Comparison of ENCODE assay signal across 7 mouse cellular contexts in genomic region chr17:21733529-21734031, GRCm38 (mm10). TPM values are rescaled to one million over a fixed set of nuclear protein-coding genes. Genes with fewer than 3 reads are reported as not detected.
A peak's percentile ranks its signal among the peaks of the same experiment; 100 is the strongest.
DNase-seq lines count a peak whose midpoint lies in the region; ATAC-seq lines count a peak whose summit lies in the region.

No protein-coding gene starts in this region.

- H3K27me3 ChIP-seq in intestine, embryonic 14.5 days (replicated peaks; ENCODE audit: control insufficient read depth, insufficient read depth, low read length) = no peaks in the 10 kb centered on the region

- H3K4me3 ChIP-seq in intestine, embryonic 14.5 days (ENCODE audit: low read depth, low read length) = peak overlapping the region; percentile 67

- peaks cover 4% of the 10 kb centered on the region; the same call in 1 of the 2 replicates for H3K4me1 ChIP-seq in intestine, embryonic 14.5 days (replicated peaks; ENCODE audit: control insufficient read depth, insufficient read depth, low read length)

- peak overlapping the region; percentile 62 for H3K4me2 ChIP-seq in intestine, embryonic 14.5 days (ENCODE audit: low read length)

- intact Hi-C loops in left cerebral cortex, postnatal 14 days (cut with DNase I) = no loop called here

- H3K27ac ChIP-seq in intestine, embryonic 14.5 days (ENCODE audit: low read depth) = peak overlapping the region; percentile 78

- H3K9ac ChIP-seq in intestine, embryonic 14.5 days (ENCODE audit: low read length) = peak overlapping the region; percentile 71

- under 1% methylated on average over 27 of the region's 27 CpGs for WGBS in intestine, embryonic 14.5 days

- peak; percentile 96 for ATAC-seq in intestine, embryonic 14.5 days (replicated peaks; ENCODE audit: low FRiP score, low TSS enrichment, low read depth)

- no peaks in the 10 kb centered on the region for H3K9me3 ChIP-seq in intestine, embryonic 14.5 days (ENCODE audit: control insufficient read depth, low read length)

- H3K36me3 ChIP-seq in intestine, embryonic 14.5 days (ENCODE audit: control insufficient read depth, insufficient read depth, low read length) = peaks cover 10% of the 10 kb centered on the region

- peak; percentile 86 for DNase-seq in adrenal gland, adult 2 months
- DNase-seq in embryo, embryonic 11 days = peak; percentile 93
- DNase-seq in gastrocnemius, postnatal 25 days = peak; percentile 62
- peak; percentile 89 for DNase-seq in intestine, embryonic 14.5 days (ENCODE audit: low spot score)
- peak; percentile 25 to 55 for DNase-seq in left cerebral cortex, postnatal 14 days (ENCODE audit: low spot score in 2 of 2)
- peak; percentile 81 for DNase-seq in mesoderm, embryonic 11.5 days (ENCODE audit: low read depth, low spot score)
- DNase-seq in right cerebral cortex, postnatal 36 days (ENCODE audit: low spot score in 2 of 2) = peak; percentile 22 to 27

RNA-seq across cellular contexts. Expression of gene Zfp229, which starts 3.0 kb away (rescaled TPM):
- 10 to 100 TPM in 1 of 2 experiments, 1 to 10 TPM in 1; 7.0 to 10.7 TPM for total RNA-seq in adrenal gland, adult 2 months (2021)
- polyA plus RNA-seq in adrenal gland, adult 2 months (2012; rRNA removed) = 0.91 and 1.6 TPM in 2 replicates
- 1 to 10 TPM; 4.4 to 7.0 TPM for total RNA-seq in gastrocnemius, postnatal 25 days (2021)
- polyA plus RNA-seq in intestine, embryonic 14.5 days (2014; fragmentation: Nextera tagmentation; extraction: Ambion mirVana) = 4.6 and 7.8 TPM in 2 replicates
- total RNA-seq in left cerebral cortex, postnatal 14 days (2021) = 1 to 10 TPM; 2.7 to 4.7 TPM

RNA-seq across cellular contexts. Expression of gene Zfp760, which starts 26.0 kb away (rescaled TPM):
- 1 to 10 TPM; 4.5 to 5.9 TPM for total RNA-seq in adrenal gland, adult 2 months (2021)
- 0.09 and 0.12 TPM in 2 replicates for polyA plus RNA-seq in adrenal gland, adult 2 months (2012; rRNA removed)
- 1 to 10 TPM; 1.4 to 1.7 TPM for total RNA-seq in gastrocnemius, postnatal 25 days (2021)
- polyA plus RNA-seq in intestine, embryonic 14.5 days (2014; fragmentation: Nextera tagmentation; extraction: Ambion mirVana) = 11.1 and 13.2 TPM in 2 replicates
- total RNA-seq in left cerebral cortex, postnatal 14 days (2021) = 1 to 10 TPM; 7.8 TPM

RNA-seq across cellular contexts. Expression of gene Gm10226, which starts 41.9 kb away (rescaled TPM):
- 1 to 10 TPM; 3.9 to 7.2 TPM for total RNA-seq in adrenal gland, adult 2 months (2021)
- not detected in 2 replicates for polyA plus RNA-seq in adrenal gland, adult 2 months (2012; rRNA removed)
- total RNA-seq in gastrocnemius, postnatal 25 days (2021) = 1 to 10 TPM; 1.9 to 3.3 TPM
- polyA plus RNA-seq in intestine, embryonic 14.5 days (2014; fragmentation: Nextera tagmentation; extraction: Ambion mirVana) = 4.5 and 8.1 TPM in 2 replicates
- 1 to 10 TPM in 1 of 2 experiments, not detected in 1; 5.8 TPM for total RNA-seq in left cerebral cortex, postnatal 14 days (2021)

Comparison
In these comparisons a context has a peak if more than half of its experiments do, and no peak if none do; other contexts are left out.
1. Peak in every context shown above with its lines: DNase-seq, ATAC-seq, H3K4me3 ChIP-seq and H3K27ac ChIP-seq.
2. DNase-seq: peak in every context shown above with its lines; median percentile 93 in embryo, embryonic 11 days; 89 in intestine, embryonic 14.5 days; 86 in adrenal gland, adult 2 months; 81 in mesoderm, embryonic 11.5 days; 62 in gastrocnemius, postnatal 25 days; 40 in left cerebral cortex, postnatal 14 days; 24 in right cerebral cortex, postnatal 36 days.